Mouse (Mus musculus) CD4-positive, CD25-positive, alpha-beta regulatory T cell, adult 4 months (primary cell): ENCODE data around the gene Scarf1. TPM values are rescaled to one million over a fixed set of nuclear protein-coding genes. Genes with fewer than 3 reads are reported as not detected.

Experiments
- ATAC-seq: one replicate; pipeline ENCODE4 v1.8.0; 2017
- polyA plus RNA-seq, 2 experiments: library from polyadenylated mRNA; unstranded; fragments of 100-300 nt; shearing (Covaris generic); gene quantifications; one replicate each; pipeline ENCODE4 v1.2.1; 2017

The Scarf1 gene
- polyA plus RNA-seq = under 1 TPM; 0.85 to 0.91 TPM

GRCm38 (mm10) chr11:75513336-75513735, at the start of gene Scarf1:
Scarf1 (plus strand) TSS chr11:75513540.
- ATAC-seq = no peak

DNA sequence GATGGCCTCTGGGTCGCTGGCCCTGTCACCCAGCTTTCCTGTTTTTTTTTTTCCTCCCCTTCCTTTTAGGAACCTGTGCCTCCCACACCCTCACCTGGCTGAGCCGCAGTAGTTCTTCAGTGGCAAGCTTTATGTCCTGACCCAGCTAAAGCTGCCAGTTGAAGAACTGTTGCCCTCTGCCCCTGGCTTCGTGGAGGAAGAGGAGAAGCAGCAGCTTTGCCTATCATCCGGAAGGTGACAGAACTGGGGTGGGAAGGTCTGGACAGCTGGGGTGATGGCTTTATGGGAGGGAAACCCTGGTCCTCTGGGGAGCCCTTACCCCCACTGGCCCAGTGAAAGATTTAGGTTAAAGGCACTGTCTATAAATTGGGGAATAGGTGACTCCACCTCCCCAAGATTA, 49.7 kb upstream of the Scarf1 start:
- ATAC-seq = no peak

GRCm38 (mm10) chr11:75464417-75464816, 48.9 kb upstream of the Scarf1 start:
- no peak for ATAC-seq

- ATAC-seq = no peak
Observed at GRCm38 (mm10) chr11:75465051-75465450, 48.3 kb upstream of the Scarf1 start.

DNA sequence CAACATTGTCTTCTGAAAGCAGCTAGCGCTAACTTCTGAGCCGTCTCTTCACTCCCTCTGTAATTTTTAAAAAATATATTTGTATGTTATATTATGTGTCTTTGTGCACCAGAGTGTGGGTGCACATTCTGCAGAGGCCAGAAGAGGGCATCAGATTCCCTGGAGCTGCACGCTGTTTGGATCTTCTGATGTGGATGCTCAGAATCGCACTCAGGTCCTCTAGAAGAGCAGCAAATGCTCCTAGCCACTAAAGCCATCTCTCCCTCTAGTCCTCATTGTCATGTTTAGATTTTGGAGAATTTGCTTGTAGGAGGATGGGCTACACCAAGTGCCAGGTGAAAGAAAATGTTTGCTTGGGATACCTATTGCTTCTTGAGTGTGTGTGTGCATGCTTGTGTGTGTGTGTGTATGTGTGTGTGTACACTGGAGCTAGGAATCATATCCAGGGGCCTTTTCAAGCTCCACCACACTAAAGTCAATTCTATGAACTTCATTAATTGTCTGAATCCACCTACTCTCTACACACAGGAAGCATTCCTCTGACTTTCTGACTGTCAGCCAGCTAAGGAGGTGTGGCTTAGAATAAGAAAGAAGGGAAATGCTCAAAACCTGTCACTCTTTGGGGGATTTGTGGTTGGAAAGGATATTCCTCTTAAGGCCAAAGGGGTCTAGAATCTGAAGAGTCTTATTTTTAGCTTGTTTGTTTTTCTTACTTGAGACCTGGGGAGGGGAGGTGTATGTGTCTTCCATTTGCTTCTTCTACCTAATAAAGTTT, 46.4 kb upstream of the Scarf1 start:
- ATAC-seq = no peak

- peak; percentile 64 for ATAC-seq
Observed at GRCm38 (mm10) chr11:75467512-75468215, 45.7 kb upstream of the Scarf1 start.

DNA sequence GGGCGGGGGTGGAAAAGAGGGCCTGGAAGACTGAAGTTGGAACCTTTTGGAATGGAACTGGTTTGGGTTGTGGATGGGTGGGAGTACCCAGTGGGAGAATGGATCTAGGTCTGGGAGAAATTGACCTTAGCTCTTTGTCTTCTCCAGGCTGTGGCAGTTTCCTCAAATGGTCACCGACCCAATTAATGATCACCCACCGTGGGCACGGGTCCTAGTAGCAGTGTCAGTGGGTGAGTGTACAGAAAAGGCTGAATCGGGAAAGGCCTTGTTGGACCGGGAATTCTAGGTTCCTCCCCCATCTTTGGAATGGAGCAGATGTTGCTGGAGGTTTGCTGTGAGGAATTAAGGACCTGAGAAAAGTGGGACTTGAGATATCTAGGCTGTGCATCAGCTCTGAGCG, 44.9 kb upstream of the Scarf1 start:
- ATAC-seq = no peak

- ATAC-seq = no peak
Observed at GRCm38 (mm10) chr11:75469261-75469660, 44.1 kb upstream of the Scarf1 start.

GRCm38 (mm10) chr11:75470675-75471074, 42.7 kb upstream of the Scarf1 start:
- ATAC-seq = no peak

DNA sequence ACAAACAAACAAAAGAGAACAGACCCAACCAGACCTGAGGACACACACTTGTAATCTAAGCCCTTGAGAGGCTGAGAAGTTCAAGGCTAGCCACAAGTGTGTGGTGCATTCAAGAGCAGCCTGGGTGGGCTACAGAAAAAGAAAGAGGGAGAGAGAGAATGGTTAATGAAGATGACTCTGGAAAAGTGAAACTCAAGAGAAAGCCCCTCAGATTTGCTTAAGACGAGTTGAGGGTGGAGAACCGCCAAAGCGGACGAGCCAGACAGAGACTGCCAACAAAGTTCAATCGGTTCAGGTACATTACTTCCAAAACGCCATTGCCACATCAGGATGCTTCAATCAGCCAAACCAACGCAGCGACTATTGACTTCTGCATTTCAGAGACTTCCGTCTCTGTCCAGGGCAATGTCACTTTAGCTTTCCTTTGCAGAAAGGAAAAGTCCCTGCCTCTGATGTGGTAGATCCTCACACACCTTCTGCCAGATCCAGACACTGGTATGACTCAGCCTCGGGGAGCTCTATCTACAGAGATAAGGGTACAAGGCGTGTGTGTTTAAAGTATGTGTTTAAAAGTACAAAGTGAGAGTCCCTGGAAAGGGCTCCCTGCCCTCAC, 40.8 kb upstream of the Scarf1 start:
- peak; percentile 84 for ATAC-seq

- ATAC-seq = no peak
Observed at GRCm38 (mm10) chr11:75473376-75473775, 40.0 kb upstream of the Scarf1 start.

DNA sequence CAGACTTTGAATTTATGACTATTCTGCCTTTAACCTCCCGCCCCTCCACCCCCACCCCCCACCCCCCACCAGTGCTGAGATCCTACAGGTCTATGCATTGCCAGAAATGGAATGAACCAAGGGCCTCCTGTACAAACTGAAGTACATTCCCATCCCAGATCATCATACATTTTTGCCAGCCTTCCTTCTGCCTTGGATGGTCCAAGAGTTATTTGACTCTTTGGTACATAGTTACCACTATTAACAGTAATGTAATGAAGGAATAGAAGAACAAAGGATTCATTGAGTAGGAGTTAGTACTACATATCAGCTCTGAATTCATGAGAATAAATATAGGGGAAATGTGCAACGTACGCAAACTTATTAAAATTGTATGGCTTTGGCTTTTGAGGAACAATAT, 27.1 kb upstream of the Scarf1 start:
- no peak for ATAC-seq

GRCm38 (mm10) chr11:75486601-75487285, 26.6 kb upstream of the Scarf1 start, which contains the start of gene Prpf8:
Prpf8 (plus strand) TSS chr11:75486816.
- peak; percentile 100 for ATAC-seq

DNA sequence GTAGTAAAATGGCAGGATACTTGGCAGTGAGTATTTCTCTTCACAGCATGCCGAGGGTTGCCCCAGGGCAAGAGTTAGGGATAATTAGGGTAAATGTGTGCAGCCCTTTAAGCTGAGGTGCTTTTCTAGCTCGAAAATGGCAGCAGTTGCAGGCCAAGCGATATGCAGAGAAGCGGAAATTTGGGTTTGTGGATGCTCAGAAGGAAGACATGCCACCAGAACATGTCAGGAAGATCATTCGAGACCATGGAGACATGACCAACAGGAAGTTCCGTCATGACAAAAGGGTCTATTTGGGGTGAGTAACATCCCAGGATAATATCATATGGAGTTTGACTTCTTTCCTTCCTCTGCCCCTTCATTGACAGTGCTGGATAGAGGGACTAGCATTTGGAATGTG, 25.8 kb upstream of the Scarf1 start:
- no peak for ATAC-seq

DNA sequence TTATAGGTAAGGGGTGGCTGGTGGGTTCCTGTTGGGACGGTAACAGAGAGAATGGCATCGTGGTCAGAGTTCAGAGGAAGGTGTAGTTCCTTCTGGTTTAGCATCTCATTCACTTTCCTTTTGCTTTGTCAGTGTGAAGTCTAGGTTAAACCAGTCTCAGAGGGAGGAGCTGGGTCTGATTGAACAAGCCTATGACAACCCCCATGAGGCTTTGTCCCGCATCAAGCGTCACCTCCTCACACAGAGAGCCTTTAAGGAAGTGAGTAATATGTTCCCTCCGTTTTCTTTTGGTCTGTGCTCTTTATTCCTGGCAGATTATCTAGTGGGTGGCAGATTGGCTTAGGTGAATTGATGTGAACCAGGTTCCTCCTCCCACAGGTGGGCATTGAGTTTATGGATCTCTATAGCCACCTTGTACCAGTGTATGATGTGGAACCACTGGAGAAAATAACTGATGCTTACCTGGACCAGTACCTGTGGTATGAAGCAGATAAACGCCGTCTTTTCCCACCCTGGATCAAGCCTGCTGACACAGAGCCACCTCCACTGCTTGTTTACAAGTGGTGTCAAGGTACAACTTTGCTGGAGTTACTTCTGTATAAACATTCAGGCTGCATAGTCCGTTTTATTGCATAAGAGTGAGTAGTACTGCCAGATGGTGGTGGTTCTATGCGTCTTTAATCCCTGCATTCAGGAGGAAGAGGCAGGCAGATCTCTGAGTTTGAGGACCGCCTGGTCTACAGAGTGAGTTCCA, 18.9 kb upstream of the Scarf1 start:
- ATAC-seq = no peak

GRCm38 (mm10) chr11:75498126-75498525, 15.2 kb upstream of the Scarf1 start:
- no peak for ATAC-seq

DNA sequence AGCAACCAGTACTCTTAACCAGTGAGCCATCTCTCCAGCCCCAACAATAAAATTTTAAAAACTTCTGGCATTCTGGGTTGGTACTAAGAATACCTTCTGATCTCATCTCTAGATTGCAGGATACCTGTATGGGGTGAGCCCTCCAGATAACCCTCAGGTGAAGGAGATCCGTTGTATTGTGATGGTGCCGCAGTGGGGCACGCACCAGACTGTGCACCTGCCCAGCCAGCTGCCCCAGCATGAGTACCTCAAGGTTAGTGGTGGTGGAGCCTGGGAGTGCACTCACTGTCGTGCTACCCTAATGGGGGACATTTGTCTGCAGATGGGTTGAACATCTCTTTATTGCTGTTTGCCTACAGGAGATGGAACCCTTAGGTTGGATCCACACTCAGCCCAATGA, 5.2 kb upstream of the Scarf1 start:
- no peak for ATAC-seq

DNA sequence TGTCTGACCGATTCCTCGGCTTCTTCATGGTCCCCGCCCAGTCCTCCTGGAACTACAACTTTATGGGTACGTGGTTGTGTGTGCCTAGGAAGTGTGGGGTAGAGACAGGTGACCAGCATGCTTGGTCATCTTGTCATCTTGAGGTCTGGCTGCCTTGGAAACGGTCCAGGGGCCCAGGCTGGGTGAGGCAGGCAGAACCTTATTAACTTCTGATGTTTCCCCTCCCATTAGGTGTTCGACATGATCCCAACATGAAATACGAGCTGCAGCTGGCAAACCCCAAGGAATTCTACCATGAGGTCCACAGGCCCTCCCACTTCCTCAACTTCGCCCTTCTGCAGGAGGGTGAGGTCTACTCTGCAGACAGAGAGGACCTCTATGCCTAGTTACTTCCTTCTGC, 4.4 kb upstream of the Scarf1 start:
- no peak for ATAC-seq

DNA sequence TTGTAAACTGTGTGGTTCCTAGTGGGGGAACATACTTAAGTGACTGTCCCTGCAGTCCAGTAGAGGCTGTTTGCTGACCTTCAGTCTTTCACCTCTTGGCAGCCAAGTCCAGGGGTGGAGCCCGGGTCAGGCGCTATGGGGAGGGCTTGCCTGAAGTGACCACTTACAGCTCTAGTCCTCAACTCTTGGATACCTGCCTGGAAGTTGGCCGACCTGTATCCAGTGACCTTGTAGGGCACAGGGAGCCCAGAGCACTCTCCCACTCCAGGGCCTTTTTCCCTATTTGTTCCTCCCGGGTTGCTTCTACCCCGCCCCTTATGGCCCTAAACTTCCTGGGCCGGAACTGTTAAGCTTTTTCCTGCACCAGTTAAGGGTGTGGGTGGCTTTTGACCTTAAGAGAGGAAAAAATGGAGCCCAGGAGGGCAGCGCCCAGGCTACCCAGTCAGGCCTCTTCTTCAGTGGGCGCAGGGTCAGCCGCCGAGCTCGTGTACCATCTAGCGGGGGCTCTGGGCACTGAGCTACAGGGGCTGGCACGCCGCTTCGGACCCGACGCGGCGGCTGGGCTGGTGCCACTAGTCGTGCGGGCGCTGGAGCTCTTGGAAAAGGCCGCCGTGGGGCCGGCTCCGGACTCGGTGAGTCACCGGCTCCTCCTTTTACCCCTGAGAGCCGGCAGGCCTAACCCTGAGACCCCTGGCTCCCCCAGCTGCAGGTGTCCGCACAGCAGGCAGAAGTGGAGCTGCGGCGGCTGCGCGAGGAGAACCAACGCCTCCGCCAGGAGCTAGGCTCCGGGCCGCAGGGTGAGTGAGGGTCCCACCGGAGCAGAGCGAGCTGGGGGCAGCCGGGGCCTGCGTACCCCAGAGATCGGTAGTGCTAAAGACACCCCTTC, 3.4 kb upstream of the Scarf1 start, which contains the start of gene Rilp:
Gene Rilp (plus strand): TSS at position 354 of the 886 bp plus-strand sequence.
- ATAC-seq = peak; percentile 51

DNA sequence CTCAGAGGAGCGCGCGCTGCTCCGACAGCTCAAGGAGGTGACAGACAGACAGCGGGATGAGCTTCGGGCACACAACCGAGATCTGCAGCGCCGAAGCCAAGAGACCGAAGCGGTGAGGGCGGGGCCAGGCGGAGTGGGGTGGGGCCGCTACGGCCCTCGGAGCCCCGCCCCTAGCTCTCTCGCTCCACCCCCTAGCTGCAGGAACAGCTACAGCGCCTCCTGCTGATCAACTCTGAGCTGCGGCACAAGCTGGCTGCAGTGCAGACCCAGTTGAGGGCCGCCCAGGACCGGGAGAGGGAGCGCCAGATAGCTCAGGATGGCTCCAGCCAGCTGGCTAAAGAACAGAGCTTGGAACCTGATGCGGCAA, 2.7 kb upstream of the Scarf1 start:
- peak; percentile 93 for ATAC-seq

- no peak for ATAC-seq
Observed at GRCm38 (mm10) chr11:75511213-75511612, 2.1 kb upstream of the Scarf1 start.
